Mouse (Mus musculus) kidney, adult 2 months (tissue): ENCODE measurements at regions not wholly inside any gene's neighbourhood (a gene's known extent, or its start where the extent isn't known, plus 50 kb on each side); places are given as distances from the start of the nearest gene placed in this dataset.

Experiments used
- CTCF ChIP-seq: fragments of 200-500 bp; conservative IDR thresholded peaks from 2 replicates; pipeline ENCODE4 v1.5.1; 2011; ENCODE audit warnings: low read depth, mild to moderate bottlenecking, control low read depth, low read length, moderate library complexity, mixed read lengths; ENCODE audit not compliant: insufficient read depth, insufficient read length
- POLR2A ChIP-seq: fragments of 200-500 bp; IDR thresholded peaks from one replicate; pipeline ENCODE4 v1.6.1; 2011; ENCODE audit warnings: low read depth, low read length, control low read depth

DNA sequence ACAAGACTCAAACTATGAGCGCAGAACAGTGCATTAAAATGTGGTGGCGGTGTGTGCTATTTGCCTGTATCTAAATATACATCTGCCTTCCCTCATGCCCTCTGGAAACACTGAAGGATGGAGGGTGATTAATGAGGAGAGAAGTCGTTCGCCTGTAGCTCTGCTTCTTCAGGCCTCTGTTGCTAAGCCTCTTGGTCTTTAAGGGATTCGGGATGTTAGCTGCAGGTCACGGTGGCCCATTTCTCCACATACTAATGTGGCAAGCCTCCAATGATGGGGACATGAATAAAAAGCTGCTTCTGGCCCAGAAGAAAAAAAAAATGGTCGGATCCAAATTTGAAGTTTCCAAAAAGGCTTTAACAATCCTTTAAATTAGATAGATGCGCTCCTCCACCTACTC lies 137.0 kb upstream of the Btg1 start:
- TF ChIP-seq CTCF, result no peak
- no peak for TF ChIP-seq POLR2A
